Mouse (Mus musculus): ENCODE measurements around the gene Smim6. TPM values are rescaled to one million over a fixed set of nuclear protein-coding genes. Genes with fewer than 3 reads are reported as not detected.
A peak's percentile ranks its signal among the peaks of the same experiment; 100 is the strongest.

The Smim6 gene
- total RNA-seq (2021), result under 1 TPM; 0.22 to 0.48 TPM
- long read RNA-seq, experiment 1, result 0 reads
- long read RNA-seq, experiment 2, result 0 reads

GRCm38 (mm10) chr11:115911632-115912376 is at the start of gene Smim6:
Gene Smim6 (plus strand): TSS chr11:115912017.
- no peak for DNase-seq
- intact Hi-C loops (cut with DNase I), result no loop called here

- intact Hi-C loops (cut with DNase I), result no loop called here
Observed at GRCm38 (mm10) chr11:115863895-115864294, 47.9 kb upstream of the Smim6 start.

GRCm38 (mm10) chr11:115869393-115869792 is 42.4 kb upstream of the Smim6 start:
- DNase-seq, result no peak
- intact Hi-C loops (cut with DNase I), result no loop called here

More at GRCm38 (mm10) chr11:115863895-115864294, 47.9 kb upstream of the Smim6 start:
- DNase-seq, result no peak

- intact Hi-C loops (cut with DNase I), result no loop called here
- no peak for DNase-seq
Observed at GRCm38 (mm10) chr11:115872437-115872836, 39.4 kb upstream of the Smim6 start.

GRCm38 (mm10) chr11:115875935-115876334 is 35.9 kb upstream of the Smim6 start:
- DNase-seq, result no peak
- intact Hi-C loops (cut with DNase I), result no loop called here

GRCm38 (mm10) chr11:115876438-115876837 is 35.4 kb upstream of the Smim6 start:
- intact Hi-C loops (cut with DNase I), result no loop called here
- no peak for DNase-seq

- intact Hi-C loops (cut with DNase I), result no loop called here
Observed at GRCm38 (mm10) chr11:115877174-115877755, 34.6 kb upstream of the Smim6 start.

GRCm38 (mm10) chr11:115878071-115878470 is 33.7 kb upstream of the Smim6 start:
- intact Hi-C loops (cut with DNase I), result no loop called here
- no peak for DNase-seq

More at GRCm38 (mm10) chr11:115877174-115877755, 34.6 kb upstream of the Smim6 start:
- no peak for DNase-seq

GRCm38 (mm10) chr11:115881002-115881401 is 30.8 kb upstream of the Smim6 start:
- intact Hi-C loops (cut with DNase I), result no loop called here
- DNase-seq, result peak in 1 of 2 experiments; percentile 30

GRCm38 (mm10) chr11:115883251-115883650 is 28.6 kb upstream of the Smim6 start:
- intact Hi-C loops (cut with DNase I), result no loop called here
- no peak for DNase-seq

- intact Hi-C loops (cut with DNase I), result no loop called here
- no peak for DNase-seq
Observed at GRCm38 (mm10) chr11:115884361-115884760, 27.5 kb upstream of the Smim6 start.

- DNase-seq, result no peak
- intact Hi-C loops (cut with DNase I), result no loop called here
Observed at GRCm38 (mm10) chr11:115885281-115885680, 26.5 kb upstream of the Smim6 start.

GRCm38 (mm10) chr11:115886446-115886845 is 25.4 kb upstream of the Smim6 start:
- DNase-seq, result no peak
- intact Hi-C loops (cut with DNase I), result no loop called here

- intact Hi-C loops (cut with DNase I), result no loop called here
- DNase-seq, result no peak
Observed at GRCm38 (mm10) chr11:115888020-115888419, 23.8 kb upstream of the Smim6 start.

GRCm38 (mm10) chr11:115889159-115889558 is 22.7 kb upstream of the Smim6 start:
- DNase-seq, result no peak
- intact Hi-C loops (cut with DNase I), result no loop called here

- intact Hi-C loops (cut with DNase I), result no loop called here
- no peak for DNase-seq
Observed at GRCm38 (mm10) chr11:115892213-115892612, 19.6 kb upstream of the Smim6 start.

- DNase-seq, result no peak
- intact Hi-C loops (cut with DNase I), result no loop called here
Observed at GRCm38 (mm10) chr11:115893071-115893470, 18.7 kb upstream of the Smim6 start.

- intact Hi-C loops (cut with DNase I), result loop anchor here (2.0 kb wide), 1 partner anchor 24 kb away; no protein-coding TSS in a partner anchor
- DNase-seq, result peak in 1 of 2 experiments; percentile 58
Observed at GRCm38 (mm10) chr11:115894755-115895520, 16.9 kb upstream of the Smim6 start.

- intact Hi-C loops (cut with DNase I), result no loop called here
- no peak for DNase-seq
Observed at GRCm38 (mm10) chr11:115898446-115898845, 13.4 kb upstream of the Smim6 start.

GRCm38 (mm10) chr11:115898886-115899285 is 12.9 kb upstream of the Smim6 start:
- peak; percentile 52 to 72 for DNase-seq
- intact Hi-C loops (cut with DNase I), result no loop called here
